Mouse (Mus musculus) layer of hippocampus, adult 2 months (tissue): ENCODE results near the gene Rarb. TPM values are rescaled to one million over a fixed set of nuclear protein-coding genes. Genes with fewer than 3 reads are reported as not detected.

ENCODE experiments used
- DNase-seq, 2 experiments: peaks; one replicate each; pipeline ENCODE4 v3.0.0; 2022; ENCODE audit warnings: low spot score in 2 of 2
- H3K27ac ChIP-seq: fragments of 200-600 bp; 2 replicates; pipeline ENCODE4 v1.8.1; 2022
- H3K4me3 ChIP-seq: fragments of 200-600 bp; 2 replicates; pipeline ENCODE4 v1.8.1; 2022; ENCODE audit warnings: mild to moderate bottlenecking
- CTCF ChIP-seq: fragments of 200-600 bp; conservative IDR thresholded peaks from 2 replicates; pipeline ENCODE4 v1.8.1; 2022; ENCODE audit warnings: antibody characterized with exemption, mild to moderate bottlenecking, moderate library complexity
- total RNA-seq, 2 experiments: library from RNA; stranded (reverse); gene quantifications; 2 replicates each; pipeline ENCODE4 v1.2.3; 2021

Gene Rarb
- total RNA-seq, 2 experiments from 2014 or later = 6.0 to 8.6 TPM

DNA sequence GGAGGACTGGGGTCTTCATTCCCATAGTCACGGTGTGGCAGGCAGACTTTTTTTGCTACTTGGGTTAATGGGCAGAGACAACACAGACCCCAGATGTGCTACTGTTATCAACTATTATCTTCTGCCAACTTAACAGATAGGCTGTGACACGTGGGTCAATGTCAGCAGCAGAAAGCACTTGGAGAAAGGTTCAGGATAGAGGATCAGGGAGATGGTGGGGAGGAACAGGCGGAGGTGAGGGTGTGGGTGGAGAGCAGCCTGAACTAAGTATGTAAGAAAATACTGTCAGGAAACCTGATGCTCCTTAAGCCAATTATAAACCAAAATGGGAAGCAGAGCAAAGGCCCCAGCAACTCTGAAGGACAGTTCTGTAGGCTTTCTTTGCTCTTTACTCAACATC lies 101.1 kb downstream of the Rarb start:
- no peak for DNase-seq
- Histone ChIP-seq H3K4me3 (no peak overlapping the region), H3K27ac (no peak overlapping the region)
- TF ChIP-seq CTCF = no peak

DNA sequence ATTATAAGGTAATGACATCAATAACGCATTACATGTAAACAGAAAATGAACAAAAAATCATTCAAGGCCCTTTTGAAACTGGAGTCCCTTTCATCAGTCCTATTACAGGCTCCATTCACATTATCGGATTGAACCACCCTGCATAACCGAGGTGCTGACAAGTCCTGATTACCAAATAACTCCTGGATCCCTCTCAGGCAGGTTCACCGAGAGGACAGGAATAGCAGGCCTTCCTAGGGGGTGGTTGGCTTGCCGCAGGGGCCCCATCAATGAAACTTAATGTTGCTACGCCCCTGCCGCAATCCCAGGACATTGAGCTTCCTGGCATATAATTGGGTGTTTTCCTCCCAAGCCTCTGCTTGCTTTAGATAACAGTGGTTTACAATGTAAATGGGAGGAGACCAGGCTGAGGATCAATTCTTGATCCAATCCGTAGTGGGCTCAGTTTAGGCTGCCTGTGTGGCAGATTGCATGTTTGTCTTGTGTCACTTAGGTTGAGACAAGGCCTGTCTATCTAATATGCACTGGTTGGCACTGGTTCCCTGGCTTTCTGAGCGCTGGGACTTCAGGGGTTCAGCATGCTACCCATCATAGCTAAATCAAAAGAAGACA lies 104.5 kb downstream of the Rarb start:
- no peak overlapping the region for H3K4me3 ChIP-seq
- H3K27ac ChIP-seq = no peak overlapping the region
- no peak for TF ChIP-seq CTCF
- DNase-seq = no peak

DNA sequence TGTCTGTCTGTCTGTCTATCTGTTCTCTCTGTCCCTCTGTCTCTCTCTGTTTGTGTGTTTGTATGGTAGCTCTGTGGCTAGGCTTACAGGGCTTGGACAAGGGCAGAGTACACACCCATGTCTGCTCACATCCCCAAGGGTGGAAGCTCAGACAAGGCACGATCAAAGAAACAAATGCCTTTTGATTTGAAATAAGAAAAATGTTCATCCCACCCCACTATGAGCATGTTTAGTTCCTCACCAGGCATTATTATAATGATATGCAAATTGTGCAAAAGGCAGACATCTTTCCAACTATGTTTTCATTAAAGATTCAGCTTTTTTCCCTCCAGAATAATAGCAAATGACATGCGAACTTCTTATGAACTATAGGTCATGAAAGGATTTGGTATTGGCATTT lies 105.2 kb downstream of the Rarb start:
- Histone ChIP-seq H3K27ac (no peak overlapping the region), H3K4me3 (no peak overlapping the region)
- no peak for TF ChIP-seq CTCF
- DNase-seq = no peak

- H3K4me3 ChIP-seq = no peak overlapping the region
- TF ChIP-seq CTCF = no peak
- H3K27ac ChIP-seq = no peak overlapping the region
- no peak for DNase-seq
Observed at GRCm38 (mm10) chr14:16699228-16699627, 119.7 kb downstream of the Rarb start.

DNA sequence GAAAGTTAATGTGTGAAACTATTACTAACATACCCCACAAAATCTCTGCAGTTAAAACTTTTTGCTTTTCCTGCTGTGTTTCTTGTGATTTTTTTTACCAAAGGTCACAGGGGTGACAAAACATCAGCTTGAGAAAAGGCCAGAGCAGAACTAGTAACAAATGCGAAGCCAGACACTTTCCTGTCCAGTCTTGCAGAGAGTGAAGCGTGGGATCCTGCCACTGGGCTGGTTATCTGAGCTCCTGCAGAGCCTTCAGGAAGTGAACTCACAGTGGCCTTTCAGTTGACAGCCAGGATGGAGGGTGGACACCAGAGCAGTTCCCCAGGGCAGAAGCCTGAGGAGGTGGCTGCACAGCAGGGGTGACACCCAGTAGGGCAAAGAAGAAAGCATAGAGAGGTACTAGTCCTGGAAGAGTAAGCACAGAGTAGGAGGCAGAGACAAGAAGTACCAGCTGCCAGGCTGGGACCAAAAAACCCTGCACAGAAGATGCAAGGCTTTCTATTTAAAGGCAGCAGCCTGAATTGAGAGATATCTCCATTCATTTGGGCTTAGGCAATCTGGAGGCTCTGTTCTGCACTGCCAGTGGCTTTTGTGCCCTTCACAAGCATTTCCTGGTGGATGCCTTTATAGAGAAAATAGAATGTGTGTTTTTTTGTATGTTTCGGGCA lies 123.4 kb downstream of the Rarb start:
- no peak overlapping the region for H3K4me3 ChIP-seq
- DNase-seq = peak in 1 of 2 experiments; percentile 16
- H3K27ac ChIP-seq = 0 out of 2 replicates have a peak overlapping the region, but pooled peaks have one; percentile 32
- TF ChIP-seq CTCF = no peak

DNA sequence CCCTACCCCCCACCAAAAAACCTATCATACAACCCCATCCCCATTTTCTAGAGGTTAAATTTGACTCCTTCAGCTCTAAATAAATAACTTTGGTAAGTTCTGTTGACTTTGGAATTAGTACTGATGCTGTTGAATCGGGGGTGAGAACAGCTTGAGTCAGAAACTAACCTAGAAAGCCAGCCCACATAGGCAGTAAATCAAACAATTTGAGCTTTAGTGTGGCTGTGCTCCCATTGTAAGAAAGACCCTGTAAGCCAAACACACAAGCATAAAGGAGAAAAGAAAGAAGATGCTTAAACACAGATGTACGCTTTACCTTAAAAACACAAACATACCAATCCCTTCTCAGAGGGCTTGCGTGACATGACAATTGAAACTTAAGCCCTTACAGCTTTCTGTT lies 140.6 kb downstream of the Rarb start:
- DNase-seq = no peak
- TF ChIP-seq CTCF = no peak
- Histone ChIP-seq H3K27ac (no peak overlapping the region), H3K4me3 (no peak overlapping the region)

DNA sequence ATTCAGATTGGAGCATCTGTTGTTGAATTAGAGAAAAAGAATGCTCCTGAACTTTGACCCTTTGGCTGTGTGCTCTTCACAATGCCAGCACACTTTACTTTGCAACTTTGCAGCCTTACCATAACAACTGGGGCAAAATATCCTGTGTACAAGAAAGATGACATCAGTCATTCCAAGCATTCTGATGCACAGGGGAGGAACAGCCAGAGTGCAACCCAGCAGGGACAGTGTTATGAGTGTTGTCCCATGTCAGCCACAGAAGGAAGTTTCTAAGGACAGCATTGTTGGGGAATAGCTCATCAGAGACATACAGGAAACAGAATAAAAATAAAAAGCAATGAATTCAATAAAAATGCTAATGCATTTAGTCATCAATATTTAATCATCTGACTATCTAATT lies 141.9 kb downstream of the Rarb start:
- H3K4me3 ChIP-seq = no peak overlapping the region
- TF ChIP-seq CTCF = no peak
- H3K27ac ChIP-seq = no peak overlapping the region
- DNase-seq = no peak

DNA sequence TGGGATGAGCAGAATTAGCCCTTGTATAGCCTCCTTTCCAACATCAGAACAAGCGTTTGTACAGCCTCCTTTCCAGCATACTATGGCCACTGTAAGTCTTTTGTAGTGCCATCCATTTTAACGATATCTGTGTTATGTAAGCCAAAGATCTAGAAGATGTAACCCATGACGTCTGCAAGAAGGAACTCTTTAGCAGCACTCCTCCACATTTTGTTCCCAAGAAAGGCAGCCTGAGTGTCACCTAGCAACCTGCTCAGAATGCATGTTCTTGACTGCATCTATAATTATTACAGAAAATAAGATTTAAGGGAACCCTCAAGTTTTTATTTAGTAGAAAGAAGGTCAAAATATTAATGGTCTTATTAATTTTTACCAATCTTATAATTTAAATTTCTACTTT lies 148.4 kb downstream of the Rarb start:
- TF ChIP-seq CTCF = no peak
- DNase-seq = peak in 1 of 2 experiments; percentile 3
- no peak overlapping the region for H3K4me3 ChIP-seq
- no peak overlapping the region for H3K27ac ChIP-seq

GRCm38 (mm10) chr14:16639153-16639943 lies 179.6 kb downstream of the Rarb start:
- TF ChIP-seq CTCF = peak; percentile 63
- DNase-seq = peak in 1 of 2 experiments; percentile 10
- peak overlapping the region; percentile 17; the same call in 1 of the 2 replicates for H3K4me3 ChIP-seq

GRCm38 (mm10) chr14:16613975-16614374 lies 205.0 kb downstream of the Rarb start:
- DNase-seq = no peak
- Histone ChIP-seq H3K4me3 (no peak overlapping the region), H3K27ac (no peak overlapping the region)
- no peak for TF ChIP-seq CTCF

More at GRCm38 (mm10) chr14:16639153-16639943, 179.6 kb downstream of the Rarb start:
- H3K27ac ChIP-seq = no peak overlapping the region

GRCm38 (mm10) chr14:16605480-16605879 lies 213.5 kb downstream of the Rarb start:
- peak; percentile 61 for TF ChIP-seq CTCF
- DNase-seq = no peak
- Histone ChIP-seq H3K27ac (no peak overlapping the region), H3K4me3 (no peak overlapping the region)

- H3K4me3 ChIP-seq = no peak overlapping the region
- TF ChIP-seq CTCF = no peak
- H3K27ac ChIP-seq = no peak overlapping the region
- DNase-seq = no peak
Observed at GRCm38 (mm10) chr14:16604469-16605064, 214.4 kb downstream of the Rarb start.

DNA sequence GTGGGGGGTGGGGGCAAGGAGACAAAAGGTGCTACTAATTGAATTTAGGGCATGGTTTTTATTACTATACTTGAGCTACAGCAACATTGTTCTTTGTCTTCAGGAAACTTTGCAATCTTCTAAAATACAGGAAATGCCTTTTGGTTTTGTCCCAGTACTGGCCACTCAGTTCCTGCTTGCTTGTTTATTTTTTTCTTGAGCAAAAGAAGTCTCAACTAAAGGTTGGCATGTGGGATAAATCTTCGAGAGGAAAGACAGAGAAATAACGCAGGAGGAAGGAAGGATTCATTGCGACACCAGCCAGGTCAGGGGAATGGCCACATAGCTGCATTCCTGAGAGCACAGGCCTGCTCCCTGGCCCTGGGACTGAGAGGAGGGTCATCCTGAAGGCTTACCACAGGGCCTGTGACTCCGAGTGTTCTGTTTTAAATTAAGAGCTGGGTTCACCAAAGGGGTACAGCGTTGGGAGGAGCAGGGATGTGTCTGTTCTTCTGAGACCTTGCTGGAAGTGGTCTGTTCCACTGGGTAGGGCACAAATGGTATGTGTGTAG lies 215.8 kb downstream of the Rarb start:
- DNase-seq = no peak
- H3K27ac ChIP-seq = no peak overlapping the region
- no peak overlapping the region for H3K4me3 ChIP-seq
- TF ChIP-seq CTCF = no peak
